Mouse (Mus musculus) stomach, embryonic 14.5 days (tissue): ENCODE measurements at regions not wholly inside any gene's neighbourhood (a gene's known extent, or its start where the extent isn't known, plus 50 kb on each side); places are given as distances from the start of the nearest gene placed in this dataset.
"Not testable (repeated sequence)": the region's sequence is repeated elsewhere in the genome, so short reads cannot be mapped to it uniquely, and the experiment has no call there.

ENCODE experiments used
- ATAC-seq: fragments of 200-750 bp; cut with Nextera tagmentation; 2 replicates; pipeline ENCODE4 v1.8.0; 2017; ENCODE audit warnings: low read depth, moderate TSS enrichment; ENCODE audit not compliant: insufficient number of reproducible peaks, insufficient read depth, low FRiP score
- H3K27ac ChIP-seq: fragments of 300-500 bp; sonication (generic); 2 replicates; pipeline ENCODE4 v1.5.1; 2014; ENCODE audit warnings: mild to moderate bottlenecking, low read length, moderate library complexity, mixed read lengths
- H3K27me3 ChIP-seq: fragments of 300-500 bp; sonication (generic); 2 replicates; pipeline ENCODE4 v1.6.1; 2014; ENCODE audit warnings: low read length, control low read depth, mixed read lengths; ENCODE audit not compliant: control insufficient read depth, insufficient read depth
- H3K36me3 ChIP-seq: fragments of 300-500 bp; sonication (generic); 2 replicates; pipeline ENCODE4 v1.6.1; 2014; ENCODE audit warnings: mild to moderate bottlenecking, control low read depth, low read length, moderate library complexity, mixed read lengths; ENCODE audit not compliant: control insufficient read depth, insufficient read depth
- H3K4me1 ChIP-seq: fragments of 300-500 bp; sonication (generic); 2 replicates; pipeline ENCODE4 v1.6.1; 2014; ENCODE audit warnings: low read length, control low read depth, mixed read lengths; ENCODE audit not compliant: control insufficient read depth, insufficient read depth
- H3K4me2 ChIP-seq: fragments of 300-500 bp; sonication (generic); replicated peaks from 2 replicates; pipeline ENCODE4 v1.6.1; 2014; ENCODE audit warnings: low read depth, low read length, control low read depth
- H3K4me3 ChIP-seq: fragments of 300-500 bp; sonication (generic); 2 replicates; pipeline ENCODE4 v1.5.1; 2014; ENCODE audit warnings: low read depth, low read length, control low read depth
- H3K9ac ChIP-seq: fragments of 300-500 bp; sonication (generic); replicated peaks from 2 replicates; pipeline ENCODE4 v1.6.1; 2014; ENCODE audit warnings: low read depth, mild to moderate bottlenecking, control low read depth, low read length, moderate library complexity, mixed read lengths
- H3K9me3 ChIP-seq: fragments of 300-500 bp; sonication (generic); 2 replicates; pipeline ENCODE4 v1.6.1; 2016; ENCODE audit warnings: low read depth, low read length, control low read depth; ENCODE audit not compliant: control insufficient read depth
- WGBS: fragments of 180-500 bp; shearing (Covaris S2); extraction: QIAGEN DNeasy Blood & Tissue Kit; methylation state at CpG from one replicate; pipeline ENCODE4 v1.1.7; 2014; 5-methylcytosine and 5-hydroxymethylcytosine counted together

DNA sequence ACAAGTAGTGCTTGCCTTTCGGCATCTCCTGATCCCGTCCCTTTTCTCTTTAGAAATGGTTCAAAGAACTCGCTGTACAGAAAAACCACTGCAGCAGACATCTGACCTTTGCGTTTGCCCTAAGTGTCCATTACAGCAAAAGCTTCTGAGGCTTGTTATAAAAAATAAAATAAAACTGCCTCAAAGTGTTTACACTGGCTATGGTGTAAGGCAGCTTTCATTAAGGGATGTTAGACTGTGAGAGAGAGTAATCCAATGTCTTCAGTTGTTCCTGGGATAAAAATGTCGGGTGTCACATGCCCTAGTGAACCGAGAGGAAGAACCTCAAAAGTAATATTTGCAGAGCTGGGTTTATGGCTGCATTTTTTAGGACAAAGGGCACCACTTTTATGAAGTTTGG, 434.7 kb downstream of the Epm2a start:
- no peaks in the 10 kb centered on the region for H3K36me3 ChIP-seq
- H3K4me1 ChIP-seq: no peaks in the 10 kb centered on the region
- no peak overlapping the region for H3K4me3 ChIP-seq
- H3K27ac ChIP-seq: no peak overlapping the region
- no peak overlapping the region for H3K9ac ChIP-seq
- no peak overlapping the region for H3K4me2 ChIP-seq
- no peak for ATAC-seq
- H3K9me3 ChIP-seq: no peaks in the 10 kb centered on the region
- no peaks in the 10 kb centered on the region for H3K27me3 ChIP-seq
- 60% methylated on average over 6 of the region's 6 CpGs for WGBS

DNA sequence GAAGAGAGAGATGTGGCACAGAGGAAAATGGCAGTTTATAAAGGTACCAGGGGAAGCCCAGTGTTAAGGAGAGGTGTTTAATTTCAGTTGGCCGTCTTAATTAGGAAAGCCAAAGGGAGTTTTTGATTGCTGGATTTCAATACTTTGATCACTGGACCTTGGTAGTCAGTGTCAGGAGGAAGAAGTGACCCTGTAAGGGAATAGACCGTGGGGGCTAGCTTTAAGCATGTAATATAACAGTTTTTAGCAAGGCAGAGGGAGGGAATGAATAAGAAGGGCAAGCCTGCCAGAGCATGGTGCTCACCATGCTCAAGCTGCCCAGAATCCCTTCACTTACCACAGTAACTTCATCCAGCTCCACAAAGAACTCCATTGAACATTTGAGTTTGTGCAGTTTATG, 437.1 kb downstream of the Epm2a start:
- WGBS: 79% methylated on average over 2 of the region's 2 CpGs
- no peak overlapping the region for H3K27ac ChIP-seq
- H3K27me3 ChIP-seq: no peaks in the 10 kb centered on the region
- ATAC-seq: no peak
- no peak overlapping the region for H3K4me3 ChIP-seq
- no peak overlapping the region for H3K4me2 ChIP-seq
- H3K9me3 ChIP-seq: no peaks in the 10 kb centered on the region
- H3K36me3 ChIP-seq: no peaks in the 10 kb centered on the region
- no peak overlapping the region for H3K9ac ChIP-seq
- H3K4me1 ChIP-seq: no peaks in the 10 kb centered on the region

DNA sequence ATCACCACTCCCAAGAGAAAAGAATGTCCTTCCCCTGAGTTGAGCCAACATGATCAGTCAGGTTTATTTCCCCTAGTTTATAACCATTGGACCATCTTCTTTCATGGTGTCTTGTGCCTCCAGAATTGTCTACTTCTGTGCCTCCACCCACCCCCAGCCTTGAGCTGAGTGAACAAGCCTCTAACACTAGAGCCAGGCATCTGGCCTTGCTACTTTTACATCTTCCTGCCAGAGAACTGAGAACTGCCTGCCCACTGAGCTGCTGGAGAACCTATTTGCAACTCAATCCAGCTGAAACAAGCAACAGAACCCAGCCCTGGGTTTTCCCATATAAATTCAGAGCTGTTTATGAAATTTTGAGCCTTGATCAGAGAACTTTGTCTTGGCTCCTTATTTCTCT, 444.0 kb downstream of the Epm2a start:
- Histone ChIP-seq H3K4me2 (no peak overlapping the region), H3K9ac (no peak overlapping the region), H3K4me1 (no peaks in the 10 kb centered on the region), H3K4me3 (no peak overlapping the region), H3K36me3 (no peaks in the 10 kb centered on the region), H3K9me3 (no peaks in the 10 kb centered on the region), H3K27me3 (no peaks in the 10 kb centered on the region), H3K27ac (no peak overlapping the region)
- no peak for ATAC-seq

DNA sequence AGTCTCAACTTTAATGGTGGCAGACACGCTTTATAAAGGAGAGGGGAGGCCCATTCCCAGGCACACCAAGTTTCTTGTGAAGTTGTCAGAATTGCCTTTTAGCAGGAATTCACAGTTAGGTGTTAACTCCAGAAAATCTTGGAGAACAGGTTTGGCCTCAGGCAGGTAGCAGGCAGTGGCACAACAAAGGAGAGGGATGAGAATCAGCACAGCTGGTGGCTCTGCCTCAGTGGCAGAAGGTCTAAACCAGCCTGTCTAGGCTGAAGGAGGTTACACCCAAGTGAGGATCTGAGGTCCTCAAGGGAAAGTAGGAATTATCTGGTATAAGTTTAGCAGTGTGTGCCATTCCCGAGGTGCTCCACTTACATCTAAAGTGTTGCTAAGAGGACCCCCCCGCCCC, 456.3 kb downstream of the Epm2a start:
- H3K4me3 ChIP-seq: no peak overlapping the region
- no peaks in the 10 kb centered on the region for H3K27me3 ChIP-seq
- no peak overlapping the region for H3K4me2 ChIP-seq
- no peaks in the 10 kb centered on the region for H3K36me3 ChIP-seq
- WGBS: 86% methylated on average over 3 of the region's 3 CpGs
- ATAC-seq: no peak
- no peak overlapping the region for H3K9ac ChIP-seq
- H3K9me3 ChIP-seq: no peaks in the 10 kb centered on the region
- no peak overlapping the region for H3K27ac ChIP-seq
- H3K4me1 ChIP-seq: no peaks in the 10 kb centered on the region

DNA sequence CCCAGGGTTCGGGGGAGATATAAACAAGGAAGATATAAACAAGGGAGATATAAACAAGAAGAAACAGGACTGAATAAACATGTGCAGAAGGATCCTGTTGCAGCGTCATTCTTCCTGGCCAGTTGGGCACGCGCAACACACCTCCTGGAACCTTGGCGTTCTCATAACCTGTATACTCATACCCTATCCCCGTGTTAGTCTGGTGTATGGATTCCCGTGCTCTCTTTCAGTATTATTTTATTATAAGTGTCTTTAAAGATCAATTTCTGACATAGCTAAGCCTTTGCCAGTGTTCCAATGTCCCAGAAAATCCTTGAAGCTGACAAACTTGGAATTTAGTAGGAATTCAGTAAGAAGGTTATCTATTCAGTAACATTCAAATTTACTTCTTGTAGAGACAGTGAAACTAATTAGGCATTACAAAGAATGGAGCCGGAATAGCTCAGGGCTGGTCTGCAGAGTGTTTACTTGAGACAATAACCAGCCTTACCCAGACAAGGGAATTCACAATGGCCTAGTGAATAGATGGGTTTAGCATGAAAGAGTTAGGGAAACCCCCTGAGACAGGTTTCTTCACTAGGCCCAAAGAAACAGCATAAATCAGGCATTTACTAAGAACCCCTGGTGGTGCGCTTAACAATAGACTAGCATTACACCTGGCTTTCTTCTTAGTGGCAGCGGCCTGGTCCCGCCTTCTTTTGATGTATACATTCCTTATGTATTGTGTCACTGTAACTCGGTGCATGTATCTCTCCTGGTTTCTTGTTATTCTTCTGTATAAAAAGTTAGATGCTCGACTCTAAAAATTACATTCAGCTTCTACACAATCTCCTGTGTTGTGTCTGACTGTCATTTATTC, 458.4 kb downstream of the Epm2a start:
- H3K4me3 ChIP-seq, H3K4me1 ChIP-seq, H3K27me3 ChIP-seq, H3K27ac ChIP-seq, H3K9me3 ChIP-seq, H3K9ac ChIP-seq, H3K36me3 ChIP-seq, H3K4me2 ChIP-seq, ATAC-seq: not testable (repeated sequence)
- WGBS: 70% methylated on average over 13 of the region's 13 CpGs

DNA sequence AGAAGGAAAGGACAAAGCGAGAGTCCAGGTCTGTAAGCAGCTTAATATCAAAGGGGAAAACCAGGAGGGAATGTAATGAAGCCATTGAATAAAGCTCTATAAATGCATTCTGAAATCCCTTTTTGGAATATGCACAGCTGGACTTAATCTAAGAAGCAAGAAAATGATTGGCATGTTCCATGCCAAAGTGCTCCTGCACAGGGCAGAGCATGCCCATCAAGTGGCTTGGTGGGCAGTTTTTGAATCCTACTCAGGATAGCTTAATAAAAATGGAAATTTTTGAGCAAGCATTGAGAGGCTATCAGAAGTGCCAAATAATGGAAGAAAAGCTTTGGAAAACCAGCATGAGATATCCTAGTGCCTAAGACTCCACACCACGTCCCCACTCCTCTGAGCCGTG, 466.1 kb downstream of the Epm2a start:
- no peaks in the 10 kb centered on the region for H3K36me3 ChIP-seq
- H3K4me2 ChIP-seq: no peak overlapping the region
- no peaks in the 10 kb centered on the region for H3K4me1 ChIP-seq
- H3K9ac ChIP-seq: no peak overlapping the region
- 76% methylated on average over 3 of the region's 3 CpGs for WGBS
- H3K27me3 ChIP-seq: no peaks in the 10 kb centered on the region
- no peak overlapping the region for H3K4me3 ChIP-seq
- no peak overlapping the region for H3K27ac ChIP-seq
- no peaks in the 10 kb centered on the region for H3K9me3 ChIP-seq
- no peak for ATAC-seq

DNA sequence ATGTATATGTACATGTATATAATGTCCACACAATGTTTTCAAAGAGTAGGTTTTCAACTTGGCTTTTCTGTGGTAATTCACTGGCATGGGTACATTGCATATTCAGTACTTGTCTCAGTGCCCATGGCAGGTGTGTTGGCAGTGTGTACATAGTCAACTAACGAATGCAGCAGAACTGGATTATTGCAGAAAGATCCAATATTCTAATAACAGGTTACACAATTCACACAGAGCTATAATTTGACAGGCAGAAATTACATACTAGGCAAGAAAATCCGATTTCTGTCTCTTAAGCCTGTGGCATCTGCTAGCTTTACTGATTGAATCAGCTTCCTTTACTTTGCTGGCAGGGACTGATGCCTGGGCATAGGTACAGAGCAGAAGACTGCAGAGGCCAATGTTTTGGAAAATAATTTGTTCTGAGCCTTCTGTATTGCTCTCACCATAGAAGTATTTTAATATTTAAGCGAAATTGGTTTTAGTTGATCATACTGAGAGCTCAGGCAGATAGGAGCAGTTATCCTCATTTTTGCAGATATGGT, 479.3 kb downstream of the Epm2a start:
- Histone ChIP-seq H3K4me2 (no peak overlapping the region), H3K27ac (no peak overlapping the region), H3K4me1 (no peaks in the 10 kb centered on the region), H3K36me3 (no peaks in the 10 kb centered on the region), H3K27me3 (no peaks in the 10 kb centered on the region), H3K9ac (no peak overlapping the region), H3K4me3 (no peak overlapping the region), H3K9me3 (no peaks in the 10 kb centered on the region)
- ATAC-seq: no peak
- WGBS: 87% methylated on average over 3 of the region's 3 CpGs

DNA sequence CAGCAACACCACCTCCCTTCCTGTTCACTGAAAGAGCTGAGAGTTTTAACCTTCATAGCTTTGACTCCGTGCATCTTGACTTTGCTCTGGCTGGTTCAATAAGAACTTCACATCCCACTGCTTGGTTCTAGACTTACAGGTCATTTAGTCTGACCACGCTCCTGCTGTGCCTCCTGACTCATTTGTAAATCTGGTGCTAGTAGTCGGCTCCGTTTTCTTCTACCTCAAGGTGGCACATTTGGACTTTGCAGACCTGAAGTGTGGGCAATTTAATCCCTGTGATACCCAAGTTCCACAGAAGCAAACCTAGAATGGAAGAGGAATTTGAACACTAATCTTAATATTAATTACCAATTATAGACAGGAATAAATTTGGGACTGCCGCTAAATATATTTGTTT, 497.9 kb downstream of the Epm2a start:
- ATAC-seq: no peak
- 75% methylated on average over 5 of the region's 5 CpGs for whole genome bisulfite sequencing
- no peaks in the 10 kb centered on the region for H3K27me3 ChIP-seq
- H3K9me3 ChIP-seq: no peaks in the 10 kb centered on the region
- H3K9ac ChIP-seq: no peak overlapping the region
- no peaks in the 10 kb centered on the region for H3K4me1 ChIP-seq
- H3K36me3 ChIP-seq: no peaks in the 10 kb centered on the region
- no peak overlapping the region for H3K4me2 ChIP-seq
- H3K27ac ChIP-seq: no peak overlapping the region
- no peak overlapping the region for H3K4me3 ChIP-seq

DNA sequence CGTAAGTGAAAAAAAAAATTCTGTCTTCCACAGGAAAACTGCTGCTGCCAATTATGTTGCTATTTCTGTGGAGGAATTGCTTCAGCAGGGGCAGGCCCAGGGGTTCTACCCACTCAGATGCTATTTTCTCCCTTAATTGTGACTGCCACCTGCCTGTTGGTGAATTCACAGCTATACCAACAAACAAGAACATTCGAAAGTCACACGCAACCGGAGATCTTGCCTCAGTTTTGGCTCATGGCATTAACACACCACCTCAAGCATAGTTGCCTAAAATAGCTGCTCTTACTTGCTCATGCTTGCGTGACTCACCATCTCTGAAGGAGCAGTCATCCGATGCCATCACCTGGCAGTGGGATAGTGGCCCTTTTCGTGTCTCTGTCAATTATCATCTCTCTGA, 498.3 kb downstream of the Epm2a start:
- no peak overlapping the region for H3K27ac ChIP-seq
- H3K4me2 ChIP-seq: no peak overlapping the region
- no peaks in the 10 kb centered on the region for H3K9me3 ChIP-seq
- H3K4me3 ChIP-seq: no peak overlapping the region
- no peaks in the 10 kb centered on the region for H3K4me1 ChIP-seq
- ATAC-seq: no peak
- no peak overlapping the region for H3K9ac ChIP-seq
- no peaks in the 10 kb centered on the region for H3K27me3 ChIP-seq
- no peaks in the 10 kb centered on the region for H3K36me3 ChIP-seq
- 90% methylated on average over 7 of the region's 7 CpGs for WGBS
